Mouse (Mus musculus) cerebellum, adult 2 months (tissue): ENCODE measurements around the gene Agap2.

ENCODE experiments used
- CTCF ChIP-seq: fragments of 200-500 bp; IDR thresholded peaks from 2 replicates; pipeline ENCODE4 v1.5.1; 2011; ENCODE audit warnings: low read depth, mild to moderate bottlenecking, control low read depth, low read length, moderate library complexity, borderline replicate concordance; ENCODE audit not compliant: insufficient read depth
- POLR2A ChIP-seq: fragments of 200-500 bp; IDR thresholded peaks from 2 replicates; pipeline ENCODE4 v1.6.1; 2011; ENCODE audit warnings: low read length, control low read depth, borderline replicate concordance; ENCODE audit not compliant: insufficient read depth

DNA sequence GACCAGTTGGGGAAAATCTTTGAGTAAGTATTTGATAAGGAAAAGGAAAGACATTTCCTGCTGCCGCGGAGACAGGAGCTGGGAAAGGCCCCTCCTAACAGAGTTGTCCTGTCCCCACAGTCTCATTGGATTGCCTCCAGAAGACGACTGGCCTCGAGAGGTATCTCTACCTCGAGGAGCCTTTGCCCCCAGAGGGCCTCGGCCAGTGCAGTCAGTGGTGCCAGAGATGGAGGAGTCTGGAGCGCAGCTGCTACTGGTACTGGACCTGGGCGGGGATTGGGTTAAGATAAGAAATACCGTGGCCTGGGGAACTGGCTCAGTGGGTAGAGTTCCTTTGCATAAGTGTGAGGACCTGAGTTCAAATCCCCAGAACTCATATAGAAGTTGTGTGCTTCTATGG is 9.1 kb upstream of the Agap2 start:
- TF ChIP-seq POLR2A (no peak), CTCF (no peak)
